Mouse (Mus musculus) embryonic facial prominence, embryonic 13.5 days (tissue): ENCODE data around the gene Gm15517. TPM values are rescaled to one million over a fixed set of nuclear protein-coding genes. Genes with fewer than 3 reads are reported as not detected.

ENCODE experiments used
- ATAC-seq: fragments of 200-750 bp; cut with Nextera tagmentation; 2 replicates; pipeline ENCODE4 v1.8.0; 2017; ENCODE audit warnings: low read depth; ENCODE audit not compliant: insufficient number of reproducible peaks, insufficient read depth, low FRiP score, low TSS enrichment
- H3K27ac ChIP-seq: fragments of 300-500 bp; sonication (generic); 2 replicates; pipeline ENCODE4 v1.5.1; 2015; ENCODE audit warnings: moderate library complexity, mild to moderate bottlenecking, inconsistent platforms
- H3K27me3 ChIP-seq: fragments of 300-500 bp; sonication (generic); 2 replicates; pipeline ENCODE4 v1.6.1; 2015; ENCODE audit warnings: mild to moderate bottlenecking, inconsistent platforms
- H3K36me3 ChIP-seq: fragments of 300-500 bp; sonication (generic); 2 replicates; pipeline ENCODE4 v1.6.1; 2015; ENCODE audit warnings: mild to moderate bottlenecking, inconsistent platforms
- H3K4me1 ChIP-seq: fragments of 300-500 bp; sonication (generic); 2 replicates; pipeline ENCODE4 v1.6.1; 2015; ENCODE audit warnings: inconsistent platforms
- H3K4me2 ChIP-seq: fragments of 300-500 bp; sonication (generic); 2 replicates; pipeline ENCODE4 v1.6.1; 2015; ENCODE audit warnings: moderate library complexity, mild to moderate bottlenecking, inconsistent platforms
- H3K4me3 ChIP-seq: fragments of 300-500 bp; sonication (generic); 2 replicates; pipeline ENCODE4 v1.5.1; 2015; ENCODE audit warnings: mild to moderate bottlenecking, inconsistent platforms
- H3K9ac ChIP-seq: fragments of 300-500 bp; sonication (generic); 2 replicates; pipeline ENCODE4 v1.6.1; 2015; ENCODE audit warnings: mild to moderate bottlenecking, inconsistent platforms
- H3K9me3 ChIP-seq: fragments of 300-500 bp; sonication (generic); 2 replicates; pipeline ENCODE4 v1.6.1; 2016; ENCODE audit warnings: inconsistent platforms
- WGBS: fragments of 180-500 bp; shearing (Covaris S2); methylation state at CpG from one replicate; pipeline ENCODE4 v1.1.7; 2015; ENCODE audit warnings: mixed read lengths; 5-methylcytosine and 5-hydroxymethylcytosine counted together
- polyA plus RNA-seq: library from polyadenylated mRNA; unstranded; fragments of >200 nt; fragmentation: Nextera tagmentation; extraction: Ambion mirVana; gene quantifications from 2 replicates; pipeline ENCODE4 v1.2.1, GENCODE M21; 2015

Gm15517 gene
- polyA plus RNA-seq, 1 experiment from 2014 or later = not detected

DNA sequence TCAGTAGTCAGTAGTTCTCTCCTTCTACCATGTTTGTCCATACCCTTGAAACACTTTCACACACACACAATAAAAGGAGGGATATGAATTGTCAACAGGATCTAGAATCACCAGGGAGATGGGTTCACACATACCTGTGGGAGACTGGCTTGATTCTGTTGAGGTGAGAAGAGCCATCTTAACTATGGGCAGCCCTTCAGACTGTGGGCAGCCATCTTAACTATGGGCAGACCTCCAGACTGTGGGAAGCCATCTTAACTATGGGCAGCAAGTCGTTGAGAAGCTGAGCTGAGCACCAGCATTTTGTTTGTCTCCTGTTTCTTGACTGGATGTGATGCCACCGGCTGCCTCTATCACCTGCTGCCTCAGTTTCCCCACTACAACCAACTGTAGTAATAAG, 10.1 kb downstream of the Gm15517 start:
- no peak overlapping the region for H3K4me2 ChIP-seq
- H3K9ac ChIP-seq = no peak overlapping the region
- no peak for ATAC-seq
- no peaks in the 10 kb centered on the region for H3K4me1 ChIP-seq
- H3K36me3 ChIP-seq = no peaks in the 10 kb centered on the region
- 75% methylated on average over 2 of the region's 2 CpGs for WGBS
- no peak overlapping the region for H3K27ac ChIP-seq
- H3K4me3 ChIP-seq = no peak overlapping the region
- H3K9me3 ChIP-seq = no peaks in the 10 kb centered on the region
- peaks cover 43% of the 10 kb centered on the region for H3K27me3 ChIP-seq

DNA sequence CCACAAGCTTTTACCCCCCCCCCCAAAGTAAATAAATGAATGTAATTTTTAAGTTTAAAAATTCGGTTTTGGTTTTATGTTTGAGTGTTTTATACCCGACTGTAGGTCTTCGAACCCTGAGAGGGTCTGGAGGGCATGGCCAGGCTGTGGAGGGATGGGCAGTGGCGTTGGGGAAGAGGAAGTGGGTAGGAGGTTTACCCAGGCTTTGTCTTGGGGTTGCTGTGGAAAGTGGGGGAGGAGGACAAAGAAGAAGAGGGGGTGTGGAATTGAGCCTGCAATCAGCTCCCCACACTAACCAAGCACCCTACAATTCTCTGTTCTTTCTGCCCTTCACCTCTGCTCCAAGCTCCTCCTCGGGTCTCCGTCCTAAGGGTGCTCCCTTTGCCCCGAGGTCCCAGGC, 11.3 kb downstream of the Gm15517 start:
- no peak for ATAC-seq
- Histone ChIP-seq H3K36me3 (no peaks in the 10 kb centered on the region), H3K27me3 (peaks cover 36% of the 10 kb centered on the region), H3K4me2 (no peak overlapping the region), H3K9ac (no peak overlapping the region), H3K4me3 (no peak overlapping the region), H3K27ac (no peak overlapping the region), H3K4me1 (no peaks in the 10 kb centered on the region), H3K9me3 (no peaks in the 10 kb centered on the region)
- WGBS = 84% methylated on average over 7 of the region's 7 CpGs

DNA sequence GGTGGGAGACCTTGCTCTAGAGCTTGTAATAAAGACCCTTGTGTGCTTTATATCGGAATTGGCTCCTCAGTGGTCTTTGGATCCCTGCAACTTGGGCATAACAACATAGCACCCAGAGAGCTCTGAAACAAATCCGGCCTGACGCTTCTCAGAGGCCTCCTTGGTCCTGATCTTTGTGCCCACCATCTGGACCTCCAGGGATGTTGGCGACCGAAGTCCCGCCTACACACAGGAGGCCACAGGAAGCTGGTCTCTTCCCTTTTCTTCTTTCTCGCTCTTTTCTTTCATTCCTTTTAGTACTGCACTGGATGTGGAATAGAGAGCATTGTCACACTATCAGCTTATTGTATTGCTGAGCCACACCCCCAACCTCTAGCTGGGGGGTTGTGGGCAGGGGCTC, 12.2 kb downstream of the Gm15517 start:
- no peak overlapping the region for H3K27ac ChIP-seq
- peaks cover 32% of the 10 kb centered on the region for H3K27me3 ChIP-seq
- H3K9me3 ChIP-seq = peaks cover 5% of the 10 kb centered on the region; the same call in 1 of the 2 replicates
- H3K4me3 ChIP-seq = no peak overlapping the region
- no peaks in the 10 kb centered on the region for H3K36me3 ChIP-seq
- no peak for ATAC-seq
- no peak overlapping the region for H3K9ac ChIP-seq
- 74% methylated on average over 7 of the region's 7 CpGs for WGBS
- no peak overlapping the region for H3K4me2 ChIP-seq
- H3K4me1 ChIP-seq = no peaks in the 10 kb centered on the region

GRCm38 (mm10) chr7:44274096-44274495, 12.8 kb downstream of the Gm15517 start:
- H3K9me3 ChIP-seq = peaks cover 5% of the 10 kb centered on the region; the same call in 1 of the 2 replicates
- H3K27ac ChIP-seq = no peak overlapping the region
- no peak overlapping the region for H3K9ac ChIP-seq
- H3K4me2 ChIP-seq = no peak overlapping the region
- peaks cover 34% of the 10 kb centered on the region for H3K27me3 ChIP-seq
- H3K4me1 ChIP-seq = no peaks in the 10 kb centered on the region
- H3K36me3 ChIP-seq = no peaks in the 10 kb centered on the region
- no peak for ATAC-seq
- no peak overlapping the region for H3K4me3 ChIP-seq
- WGBS = 34% methylated on average over 11 of the region's 11 CpGs

DNA sequence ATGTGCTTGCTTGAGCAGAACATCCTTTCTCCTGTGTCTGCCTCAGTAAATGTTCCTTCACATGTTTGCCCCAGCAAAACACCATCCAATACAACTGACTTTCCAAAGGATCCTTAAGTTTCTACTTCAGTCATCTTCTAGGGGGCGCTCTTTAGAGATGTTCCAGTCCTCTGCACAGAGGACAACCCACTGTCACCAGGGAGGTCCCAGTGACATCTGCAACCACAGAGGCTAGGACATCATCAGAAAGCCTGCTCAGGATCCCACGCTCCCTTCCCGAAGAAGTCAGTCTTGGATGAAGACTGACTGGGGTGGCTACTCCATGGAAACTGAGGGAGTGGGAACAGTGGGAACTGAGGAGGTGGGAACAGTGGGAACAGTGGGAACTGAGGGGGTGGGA, 14.3 kb downstream of the Gm15517 start:
- Histone ChIP-seq H3K27ac (no peak overlapping the region), H3K9me3 (peaks cover 5% of the 10 kb centered on the region; the same call in 1 of the 2 replicates), H3K4me2 (no peak overlapping the region), H3K27me3 (peaks cover 34% of the 10 kb centered on the region), H3K36me3 (no peaks in the 10 kb centered on the region), H3K9ac (no peak overlapping the region), H3K4me1 (no peaks in the 10 kb centered on the region), H3K4me3 (no peak overlapping the region)
- ATAC-seq = no peak
- 79% methylated on average over 3 of the region's 3 CpGs for WGBS

DNA sequence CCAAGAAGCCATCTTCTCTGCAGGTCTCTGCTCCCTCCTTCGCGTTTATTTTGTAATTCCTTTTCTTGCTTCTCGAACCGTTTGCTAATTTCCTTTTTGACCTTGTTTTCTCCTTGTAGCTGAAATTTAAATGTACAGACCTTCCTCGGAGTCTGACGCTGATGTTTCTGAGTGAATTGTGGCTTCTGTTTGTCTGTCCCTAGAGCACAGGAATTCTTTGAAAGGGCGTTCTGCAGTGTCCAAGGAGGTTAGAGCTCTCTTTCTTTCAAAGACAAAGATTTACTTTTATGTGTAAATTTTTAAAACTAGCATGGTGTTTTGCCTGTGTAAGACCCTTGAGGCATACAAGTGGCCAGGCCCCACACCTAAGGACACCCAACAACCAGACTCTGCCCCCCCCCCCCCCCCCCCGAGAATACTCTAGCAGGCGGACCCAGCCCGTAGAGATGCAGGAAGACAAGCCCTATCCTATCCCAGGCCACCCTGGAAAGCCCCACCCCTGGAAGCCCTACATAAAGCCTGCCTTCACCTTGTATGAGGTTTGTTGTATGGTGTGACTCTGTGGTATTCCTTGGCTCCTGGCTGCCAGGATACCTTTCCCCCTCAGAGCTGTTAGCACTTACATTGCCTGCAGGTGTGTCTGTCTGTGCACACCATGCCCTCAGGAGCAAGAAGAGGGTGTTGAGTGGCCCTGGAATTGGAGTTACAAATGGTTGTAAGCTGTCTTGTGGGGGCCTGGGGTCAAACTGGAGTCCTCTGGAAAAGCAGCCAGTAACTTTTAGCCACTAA, 15.4 kb downstream of the Gm15517 start:
- H3K9ac ChIP-seq = no peak overlapping the region
- no peak for ATAC-seq
- 75% methylated on average over 9 of the region's 10 CpGs for WGBS
- no peak overlapping the region for H3K4me3 ChIP-seq
- no peaks in the 10 kb centered on the region for H3K4me1 ChIP-seq
- peaks cover 34% of the 10 kb centered on the region for H3K27me3 ChIP-seq
- H3K9me3 ChIP-seq = peaks cover 5% of the 10 kb centered on the region; the same call in 1 of the 2 replicates
- H3K4me2 ChIP-seq = no peak overlapping the region
- H3K36me3 ChIP-seq = no peaks in the 10 kb centered on the region
- no peak overlapping the region for H3K27ac ChIP-seq

- H3K4me2 ChIP-seq = no peak overlapping the region
- ATAC-seq = no peak
- H3K9ac ChIP-seq = no peak overlapping the region
- H3K27me3 ChIP-seq = peaks cover 31% of the 10 kb centered on the region
- H3K4me3 ChIP-seq = no peak overlapping the region
- H3K27ac ChIP-seq = no peak overlapping the region
- H3K36me3 ChIP-seq = no peaks in the 10 kb centered on the region
- no peaks in the 10 kb centered on the region for H3K4me1 ChIP-seq
- 43% methylated on average over 2 of the region's 2 CpGs for WGBS
- peaks cover 5% of the 10 kb centered on the region; the same call in 1 of the 2 replicates for H3K9me3 ChIP-seq
Measured at GRCm38 (mm10) chr7:44277250-44277622, 16.0 kb downstream of the Gm15517 start.

DNA sequence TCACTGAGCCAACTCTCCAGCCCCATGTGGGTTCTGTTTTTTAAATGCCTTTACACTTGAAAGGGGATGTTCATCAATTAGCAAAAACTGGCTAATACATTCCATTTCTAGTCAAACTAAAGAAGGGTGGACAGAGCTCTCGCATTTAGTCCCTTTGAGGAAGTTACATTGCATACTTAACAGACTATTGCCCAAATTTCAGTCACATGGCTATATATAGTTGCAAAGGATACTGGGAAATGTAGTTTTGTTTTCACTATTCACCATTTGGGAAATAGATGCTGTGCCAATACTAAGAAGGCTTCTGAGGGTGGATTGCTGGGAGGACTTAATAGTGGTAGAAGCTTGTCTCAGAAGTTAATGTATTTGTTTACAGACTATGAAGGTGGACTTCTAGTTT, 19.7 kb downstream of the Gm15517 start:
- no peaks in the 10 kb centered on the region for H3K36me3 ChIP-seq
- ATAC-seq = no peak
- H3K9me3 ChIP-seq = peaks cover 5% of the 10 kb centered on the region; the same call in 1 of the 2 replicates
- H3K4me2 ChIP-seq = no peak overlapping the region
- H3K9ac ChIP-seq = no peak overlapping the region
- no peak overlapping the region for H3K27ac ChIP-seq
- H3K4me3 ChIP-seq = no peak overlapping the region
- H3K27me3 ChIP-seq = peaks cover 7% of the 10 kb centered on the region
- H3K4me1 ChIP-seq = no peaks in the 10 kb centered on the region
- WGBS = 63% methylated on average over 1 of the region's 1 CpGs

DNA sequence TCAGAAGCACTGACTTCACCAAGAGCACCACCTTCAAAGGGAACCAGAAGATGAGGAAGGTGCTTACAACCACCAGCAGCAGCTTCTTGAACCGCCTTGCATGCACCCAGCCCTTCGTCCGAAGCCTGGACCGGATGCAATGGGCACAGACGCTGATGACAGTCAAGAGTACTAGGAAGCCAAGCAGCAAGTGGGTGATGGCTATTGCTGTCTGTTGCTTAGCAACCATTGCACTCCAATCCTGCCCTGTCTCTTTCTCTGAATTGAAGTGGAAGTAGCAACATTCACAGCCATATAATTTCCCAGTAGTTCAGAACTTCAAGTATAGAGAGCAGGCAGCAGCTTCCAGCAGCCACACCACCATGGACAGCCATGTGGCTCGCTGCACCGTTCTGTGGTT, 20.3 kb downstream of the Gm15517 start:
- Histone ChIP-seq H3K36me3 (no peaks in the 10 kb centered on the region), H3K4me3 (no peak overlapping the region), H3K27me3 (peaks cover 7% of the 10 kb centered on the region; the same call in 1 of the 2 replicates), H3K4me1 (no peaks in the 10 kb centered on the region), H3K27ac (no peak overlapping the region), H3K9ac (no peak overlapping the region), H3K4me2 (no peak overlapping the region), H3K9me3 (peaks cover 5% of the 10 kb centered on the region; the same call in 1 of the 2 replicates)
- 83% methylated on average over 7 of the region's 7 CpGs for WGBS
- ATAC-seq = no peak

- no peaks in the 10 kb centered on the region for H3K4me1 ChIP-seq
Measured at GRCm38 (mm10) chr7:44287760-44288159, 26.5 kb downstream of the Gm15517 start.

GRCm38 (mm10) chr7:44290986-44291385, 29.7 kb downstream of the Gm15517 start:
- Histone ChIP-seq H3K4me1 (no peaks in the 10 kb centered on the region), H3K27me3 (peaks cover 5% of the 10 kb centered on the region; the same call in 1 of the 2 replicates), H3K36me3 (no peaks in the 10 kb centered on the region), H3K9me3 (peaks cover 6% of the 10 kb centered on the region; the same call in 1 of the 2 replicates), H3K27ac (no peak overlapping the region), H3K4me2 (no peak overlapping the region), H3K9ac (no peak overlapping the region), H3K4me3 (no peak overlapping the region)
- WGBS = 76% methylated on average over 4 of the region's 4 CpGs
- ATAC-seq = no peak

More at GRCm38 (mm10) chr7:44287760-44288159, 26.5 kb downstream of the Gm15517 start:
- Histone ChIP-seq H3K36me3 (no peaks in the 10 kb centered on the region), H3K9ac (no peak overlapping the region), H3K27me3 (peaks cover 5% of the 10 kb centered on the region), H3K4me3 (no peak overlapping the region), H3K27ac (no peak overlapping the region), H3K4me2 (no peak overlapping the region), H3K9me3 (peaks cover 6% of the 10 kb centered on the region; the same call in 1 of the 2 replicates)
- 73% methylated on average over 7 of the region's 7 CpGs for WGBS
- ATAC-seq = no peak

GRCm38 (mm10) chr7:44291418-44291817, 30.2 kb downstream of the Gm15517 start:
- H3K36me3 ChIP-seq = no peaks in the 10 kb centered on the region
- H3K4me3 ChIP-seq = no peak overlapping the region
- no peak overlapping the region for H3K27ac ChIP-seq
- ATAC-seq = no peak
- no peaks in the 10 kb centered on the region for H3K4me1 ChIP-seq
- 51% methylated on average over 4 of the region's 4 CpGs for WGBS
- peaks cover 5% of the 10 kb centered on the region; the same call in 1 of the 2 replicates for H3K27me3 ChIP-seq
- H3K9ac ChIP-seq = no peak overlapping the region
- H3K4me2 ChIP-seq = no peak overlapping the region
- peaks cover 8% of the 10 kb centered on the region; the same call in 1 of the 2 replicates for H3K9me3 ChIP-seq
